Mouse (Mus musculus): ENCODE data around the gene Eya2. TPM values are rescaled to one million over a fixed set of nuclear protein-coding genes. Genes with fewer than 3 reads are reported as not detected.

The Eya2 gene
- total and polyA plus RNA-seq, 3 experiments: not detected

DNA sequence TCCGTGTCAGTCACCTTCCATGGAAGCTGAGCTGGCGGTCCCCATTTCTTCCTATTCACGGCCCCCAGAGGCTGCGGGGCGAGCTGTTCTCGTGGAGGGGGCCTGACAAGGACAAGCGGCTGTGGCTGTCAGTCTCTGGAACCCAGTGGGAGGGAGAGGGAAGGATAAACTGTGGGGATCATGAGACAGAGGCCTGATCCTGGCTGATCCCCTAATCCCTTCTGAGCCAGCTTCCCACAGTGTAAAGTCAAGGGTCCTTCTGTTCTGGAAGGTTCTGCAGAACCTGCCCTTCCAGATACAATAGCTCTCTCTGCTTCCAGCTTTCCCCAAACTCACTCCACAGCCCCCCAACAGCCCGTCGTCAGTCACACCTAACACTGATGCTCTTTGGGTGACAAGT lies 40.8 kb upstream of the Eya2 start:
- Histone ChIP-seq H3K4me3 (ENCODE audit: low read depth, low read length) (no peak overlapping the region), H3K27me3 (ENCODE audit: insufficient read depth, low read length) (no peaks in the 10 kb centered on the region), H3K36me3 (replicated peaks) (no peaks in the 10 kb centered on the region), H3K4me1 (ENCODE audit: insufficient read depth, low read depth, low read length) (no peaks in the 10 kb centered on the region), H3K9me3 (replicated peaks) (no peaks in the 10 kb centered on the region)
- no peak for ATAC-seq (ENCODE audit: extremely low read depth, insufficient number of reproducible peaks, low FRiP score, poor library complexity, severe bottlenecking)
- no peak for DNase-seq (ENCODE audit: low spot score)
- TF ChIP-seq CTCF (IDR thresholded peaks at IDR 0.05; ENCODE audit: low read depth, low read length) (no peak), POLR2AphosphoS5 (IDR thresholded peaks at IDR 0.05; ENCODE audit: insufficient replicate concordance, low read depth, low read length) (no peak), GATA2 (IDR thresholded peaks at IDR 0.05; ENCODE audit: borderline replicate concordance, low read depth, low read length) (no peak), GATA1 (IDR thresholded peaks at IDR 0.05; ENCODE audit: borderline replicate concordance, low read length) (no peak), TAL1 (conservative IDR thresholded peaks at IDR 0.05; ENCODE audit: low read depth, low read length) (no peak)

DNA sequence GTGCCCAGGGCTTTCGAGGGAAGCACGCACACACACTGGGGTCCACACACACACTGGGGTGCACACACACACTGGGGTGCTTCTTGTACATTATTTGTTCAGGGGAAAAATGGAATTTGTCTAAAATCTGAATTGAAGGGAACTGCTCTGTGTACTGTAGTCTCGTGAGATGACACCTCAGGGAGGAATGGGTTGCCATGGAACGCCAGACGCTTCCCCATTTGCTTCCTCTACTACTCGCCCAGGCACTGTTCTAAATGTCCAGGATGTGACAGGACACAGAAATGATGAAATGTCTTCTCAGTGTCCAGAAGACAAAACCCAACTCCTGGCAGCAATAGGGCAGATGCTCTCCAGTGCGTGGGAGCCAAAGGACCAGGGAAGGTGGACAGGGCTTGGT lies 37.6 kb upstream of the Eya2 start:
- TF ChIP-seq POLR2AphosphoS5 (IDR thresholded peaks at IDR 0.05; ENCODE audit: insufficient replicate concordance, low read depth, low read length) (no peak), GATA2 (IDR thresholded peaks at IDR 0.05; ENCODE audit: borderline replicate concordance, low read depth, low read length) (no peak), CTCF (IDR thresholded peaks at IDR 0.05; ENCODE audit: low read depth, low read length) (no peak), GATA1 (IDR thresholded peaks at IDR 0.05; ENCODE audit: borderline replicate concordance, low read length) (no peak), TAL1 (conservative IDR thresholded peaks at IDR 0.05; ENCODE audit: low read depth, low read length) (no peak)
- DNase-seq (ENCODE audit: low spot score) (no peak), ATAC-seq (ENCODE audit: extremely low read depth, insufficient number of reproducible peaks, low FRiP score, poor library complexity, severe bottlenecking) (no peak)
- H3K9me3 ChIP-seq (replicated peaks): no peaks in the 10 kb centered on the region
- H3K4me3 ChIP-seq (ENCODE audit: low read depth, low read length): no peak overlapping the region
- H3K4me1 ChIP-seq (ENCODE audit: insufficient read depth, low read depth, low read length): no peaks in the 10 kb centered on the region
- no peaks in the 10 kb centered on the region for H3K36me3 ChIP-seq (replicated peaks)
- no peaks in the 10 kb centered on the region for H3K27me3 ChIP-seq (ENCODE audit: insufficient read depth, low read length)

DNA sequence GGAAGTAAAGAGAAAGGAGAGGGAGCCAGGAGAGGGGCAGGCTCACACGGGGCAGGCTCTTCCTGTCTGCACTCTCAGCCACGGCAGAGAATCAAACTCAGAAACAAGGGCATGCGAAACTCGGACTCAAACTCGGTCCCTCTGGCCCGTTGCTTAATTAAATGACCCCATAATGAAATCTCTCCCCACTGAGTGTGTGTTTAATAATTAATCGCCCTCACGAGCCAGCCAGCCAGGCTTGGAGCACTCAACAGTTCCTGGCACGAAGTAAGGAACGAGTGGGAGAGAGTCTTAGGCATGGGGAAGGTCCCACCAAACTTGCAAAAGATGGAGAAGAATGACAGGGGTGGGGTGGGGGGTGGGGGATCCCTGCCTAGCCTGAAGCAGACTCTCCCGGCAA lies 35.9 kb upstream of the Eya2 start:
- TF ChIP-seq POLR2AphosphoS5 (IDR thresholded peaks at IDR 0.05; ENCODE audit: insufficient replicate concordance, low read depth, low read length) (no peak), GATA1 (IDR thresholded peaks at IDR 0.05; ENCODE audit: borderline replicate concordance, low read length) (no peak), GATA2 (IDR thresholded peaks at IDR 0.05; ENCODE audit: borderline replicate concordance, low read depth, low read length) (no peak)
- H3K4me3 ChIP-seq (ENCODE audit: low read depth, low read length): no peak overlapping the region
- H3K36me3 ChIP-seq (replicated peaks): no peaks in the 10 kb centered on the region
- no peaks in the 10 kb centered on the region for H3K4me1 ChIP-seq (ENCODE audit: insufficient read depth, low read depth, low read length)
- no peak for ATAC-seq (ENCODE audit: extremely low read depth, insufficient number of reproducible peaks, low FRiP score, poor library complexity, severe bottlenecking)
- 0 out of 2 replicates have a peak, but pooled peaks cover 3% of the 10 kb centered on the region for H3K9me3 ChIP-seq (replicated peaks)
- DNase-seq (ENCODE audit: low spot score): no peak
- H3K27me3 ChIP-seq (ENCODE audit: insufficient read depth, low read length): no peaks in the 10 kb centered on the region

GRCm38 (mm10) chr2:165559506-165560235 lies 35.2 kb upstream of the Eya2 start:
- Histone ChIP-seq H3K27me3 (ENCODE audit: insufficient read depth, low read length) (no peaks in the 10 kb centered on the region), H3K36me3 (replicated peaks) (no peaks in the 10 kb centered on the region), H3K4me1 (ENCODE audit: insufficient read depth, low read depth, low read length) (no peaks in the 10 kb centered on the region), H3K9me3 (replicated peaks) (0 out of 2 replicates have a peak, but pooled peaks cover 3% of the 10 kb centered on the region), H3K4me3 (ENCODE audit: low read depth, low read length) (no peak overlapping the region)
- ATAC-seq (ENCODE audit: extremely low read depth, insufficient number of reproducible peaks, low FRiP score, poor library complexity, severe bottlenecking) (no peak), DNase-seq (ENCODE audit: low spot score) (no peak)
- no peak for TF ChIP-seq GATA1 (IDR thresholded peaks at IDR 0.05; ENCODE audit: borderline replicate concordance, low read length)
- TF ChIP-seq TAL1 (conservative IDR thresholded peaks at IDR 0.05; ENCODE audit: low read depth, low read length): no peak
- no peak for TF ChIP-seq GATA2 (IDR thresholded peaks at IDR 0.05; ENCODE audit: borderline replicate concordance, low read depth, low read length)
- no peak for TF ChIP-seq CTCF (IDR thresholded peaks at IDR 0.05; ENCODE audit: low read depth, low read length)
- no peak for TF ChIP-seq POLR2AphosphoS5 (IDR thresholded peaks at IDR 0.05; ENCODE audit: insufficient replicate concordance, low read depth, low read length)

DNA sequence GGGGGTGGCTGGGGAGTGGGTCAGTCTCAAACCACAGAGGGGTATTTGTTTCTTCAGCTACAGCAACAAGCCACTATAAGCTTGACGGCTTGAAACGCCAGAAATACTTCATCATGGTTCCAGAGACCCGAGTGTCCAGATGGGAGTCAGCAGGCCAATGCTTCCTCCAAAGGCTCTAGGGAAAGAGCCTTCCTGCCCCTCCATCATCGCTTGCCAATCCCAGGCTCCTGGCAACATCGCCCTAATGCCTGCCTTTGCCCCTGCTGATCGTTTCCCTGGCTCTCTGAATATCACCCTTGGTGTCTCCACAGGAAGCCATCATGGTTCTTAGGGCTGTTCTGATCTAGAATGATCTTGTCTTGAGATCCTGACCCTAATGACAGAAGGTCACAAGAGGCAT lies 33.0 kb upstream of the Eya2 start:
- H3K27me3 ChIP-seq (ENCODE audit: insufficient read depth, low read length): no peaks in the 10 kb centered on the region
- TF ChIP-seq GATA2 (IDR thresholded peaks at IDR 0.05; ENCODE audit: borderline replicate concordance, low read depth, low read length) (no peak), GATA1 (IDR thresholded peaks at IDR 0.05; ENCODE audit: borderline replicate concordance, low read length) (no peak), TAL1 (conservative IDR thresholded peaks at IDR 0.05; ENCODE audit: low read depth, low read length) (no peak), POLR2AphosphoS5 (IDR thresholded peaks at IDR 0.05; ENCODE audit: insufficient replicate concordance, low read depth, low read length) (no peak), CTCF (IDR thresholded peaks at IDR 0.05; ENCODE audit: low read depth, low read length) (no peak)
- no peak for ATAC-seq (ENCODE audit: extremely low read depth, insufficient number of reproducible peaks, low FRiP score, poor library complexity, severe bottlenecking)

DNA sequence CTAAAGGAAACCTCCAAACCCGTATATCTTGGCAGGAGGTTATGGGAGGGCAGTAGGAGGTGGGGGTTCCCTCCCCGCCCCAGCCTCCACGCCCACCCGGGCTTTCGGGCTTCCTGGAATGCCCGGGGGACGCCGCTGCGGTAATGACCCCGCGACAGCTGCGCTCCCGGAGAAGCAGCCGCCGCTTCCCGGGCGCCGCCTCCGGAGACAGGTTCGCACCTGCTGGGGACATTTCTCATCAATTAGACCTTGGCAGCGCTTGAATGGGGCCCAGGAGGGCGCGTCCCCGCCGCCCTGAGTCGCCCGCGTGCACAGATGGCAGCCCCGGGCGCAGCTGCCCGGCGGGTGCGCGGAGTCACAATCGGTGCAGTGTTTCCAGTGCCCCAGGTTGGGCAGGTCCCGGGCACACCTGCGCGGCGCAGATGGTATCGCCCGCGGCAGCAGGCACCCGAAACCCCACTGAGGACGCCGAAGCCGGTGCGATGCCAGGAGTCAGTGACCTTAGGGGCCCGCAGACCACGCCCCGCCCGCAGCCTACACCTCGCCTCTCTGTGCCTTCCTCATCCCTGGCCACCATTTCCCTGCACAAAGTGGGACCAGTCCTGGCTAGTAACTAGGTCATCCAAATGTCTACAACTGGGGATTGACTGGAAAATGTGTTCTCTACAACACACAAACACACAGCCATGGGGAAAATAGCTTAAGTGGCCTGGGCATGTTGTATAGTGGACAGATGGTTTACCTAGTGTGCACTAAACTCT lies 31.4 kb upstream of the Eya2 start:
- Histone ChIP-seq H3K9me3 (replicated peaks) (0 out of 2 replicates have a peak, but pooled peaks cover 3% of the 10 kb centered on the region), H3K4me1 (ENCODE audit: insufficient read depth, low read depth, low read length) (no peaks in the 10 kb centered on the region), H3K36me3 (replicated peaks) (no peaks in the 10 kb centered on the region), H3K4me3 (ENCODE audit: low read depth, low read length) (no peak overlapping the region), H3K27me3 (ENCODE audit: insufficient read depth, low read length) (no peaks in the 10 kb centered on the region; the same call in 1 of the 2 replicates)
- no peak for DNase-seq (ENCODE audit: low spot score)
- ATAC-seq (ENCODE audit: extremely low read depth, insufficient number of reproducible peaks, low FRiP score, poor library complexity, severe bottlenecking): no peak
- TF ChIP-seq GATA2 (IDR thresholded peaks at IDR 0.05; ENCODE audit: borderline replicate concordance, low read depth, low read length) (no peak), CTCF (IDR thresholded peaks at IDR 0.05; ENCODE audit: low read depth, low read length) (no peak), POLR2AphosphoS5 (IDR thresholded peaks at IDR 0.05; ENCODE audit: insufficient replicate concordance, low read depth, low read length) (no peak), TAL1 (conservative IDR thresholded peaks at IDR 0.05; ENCODE audit: low read depth, low read length) (no peak), GATA1 (IDR thresholded peaks at IDR 0.05; ENCODE audit: borderline replicate concordance, low read length) (no peak)

More for the DNA sequence above, 33.0 kb upstream of the Eya2 start:
- DNase-seq (ENCODE audit: low spot score): no peak
- Histone ChIP-seq H3K9me3 (replicated peaks) (0 out of 2 replicates have a peak, but pooled peaks cover 3% of the 10 kb centered on the region), H3K4me3 (ENCODE audit: low read depth, low read length) (no peak overlapping the region), H3K4me1 (ENCODE audit: insufficient read depth, low read depth, low read length) (no peaks in the 10 kb centered on the region), H3K36me3 (replicated peaks) (no peaks in the 10 kb centered on the region)

All from G1E (cell line).